ENCODE assay signal across 9 mouse cellular contexts in genomic region chr8:117930687-117931086, GRCm38 (mm10).
DNase-seq lines count a peak whose midpoint lies in the region; ATAC-seq and TF ChIP-seq lines count a peak whose summit lies in the region.
"Had no signal": no experiment of that assay in that cellular context is flagged by ENCODE, and none has a peak within 500 bp of the region (broad histone marks: within the 10 kb centered on the region; RNA-seq: fewer than 3 reads in every experiment).

No protein-coding gene starts in this region.

- no peaks in the 10 kb centered on the region for H3K9me3 ChIP-seq in midbrain, embryonic 14.5 days (ENCODE audit: control insufficient read depth, low read length)
- H3K9me3 ChIP-seq in midbrain, embryonic 13.5 days = no peaks in the 10 kb centered on the region
- H3K9me3 ChIP-seq in lung, postnatal 0 days (ENCODE audit: low read length) = no peaks in the 10 kb centered on the region

- no peak for DNase-seq in gastrocnemius, adult 2 months
- DNase-seq in gastrocnemius, postnatal 25 days = no peak
- DNase-seq in midbrain, embryonic 14.5 days = peak; percentile 67
- peak; percentile 66 for DNase-seq in cerebellum, adult 9-10 months
- DNase-seq in lung, postnatal 0 days (ENCODE audit: low spot score) = peak; percentile 62
- DNase-seq in gastrocnemius, adult 8-10 months (ENCODE audit: low spot score in 2 of 2) = no peak

- ATAC-seq in midbrain, embryonic 14.5 days (ENCODE audit: low FRiP score, low TSS enrichment) = no peak
- no peak for ATAC-seq in midbrain, embryonic 13.5 days
- ATAC-seq in lung, postnatal 0 days = no peak
- no peak for ATAC-seq in erythroblast, adult 5-6 weeks (replicated peaks; ENCODE audit: low FRiP score, poor library complexity, severe bottlenecking)

- WGBS in midbrain, embryonic 14.5 days = 68% methylated on average over 6 of the region's 6 CpGs
- WGBS in midbrain, embryonic 13.5 days = 67% methylated on average over 6 of the region's 6 CpGs
- WGBS in lung, postnatal 0 days = 42% methylated on average over 6 of the region's 6 CpGs

- no peaks in the 10 kb centered on the region for H3K36me3 ChIP-seq in midbrain, embryonic 14.5 days (ENCODE audit: control insufficient read depth, insufficient read depth, low read length)
- H3K36me3 ChIP-seq in midbrain, embryonic 13.5 days = no peaks in the 10 kb centered on the region
- no peaks in the 10 kb centered on the region for H3K36me3 ChIP-seq in lung, postnatal 0 days (ENCODE audit: insufficient read depth, low read length)

- H3K27ac ChIP-seq in gastrocnemius, adult 2 months = no peak overlapping the region
- H3K27ac ChIP-seq in midbrain, embryonic 14.5 days (replicated peaks; ENCODE audit: low read depth, low read length) = no peak overlapping the region
- no peak overlapping the region for H3K27ac ChIP-seq in midbrain, embryonic 13.5 days
- H3K27ac ChIP-seq in lung, postnatal 0 days (ENCODE audit: low read length) = no peak overlapping the region

- no peak overlapping the region for H3K4me2 ChIP-seq in midbrain, embryonic 14.5 days (ENCODE audit: low read length)
- H3K4me2 ChIP-seq in midbrain, embryonic 13.5 days (replicated peaks) = no peak overlapping the region
- no peak overlapping the region for H3K4me2 ChIP-seq in lung, postnatal 0 days (replicated peaks; ENCODE audit: low read depth, low read length)

- no peak for TF ChIP-seq EP300 in lung, postnatal 0 days (IDR thresholded peaks at IDR 0.05)

- peak; percentile 72 for TF ChIP-seq CTCF in gastrocnemius, adult 2 months (IDR thresholded peaks at IDR 0.05)
- peak; percentile 82 for TF ChIP-seq CTCF in lung, postnatal 0 days (IDR thresholded peaks at IDR 0.05)

- no peaks in the 10 kb centered on the region for H3K27me3 ChIP-seq in midbrain, embryonic 14.5 days (ENCODE audit: control insufficient read depth, insufficient read depth, low read length)
- 0 out of 2 replicates have a peak, but pooled peaks cover 7% of the 10 kb centered on the region for H3K27me3 ChIP-seq in midbrain, embryonic 13.5 days
- no peaks in the 10 kb centered on the region for H3K27me3 ChIP-seq in lung, postnatal 0 days (replicated peaks; ENCODE audit: insufficient read depth, low read length)

- no peak overlapping the region for H3K4me3 ChIP-seq in gastrocnemius, adult 2 months
- no peak overlapping the region for H3K4me3 ChIP-seq in midbrain, embryonic 14.5 days (replicated peaks; ENCODE audit: low read depth, low read length)
- H3K4me3 ChIP-seq in midbrain, embryonic 13.5 days (replicated peaks) = no peak overlapping the region
- H3K4me3 ChIP-seq in lung, postnatal 0 days (ENCODE audit: low read depth, low read length) = no peak overlapping the region
- H3K4me3 ChIP-seq: myocyte had no signal

- 0 out of 2 replicates have a peak, but pooled peaks cover 3% of the 10 kb centered on the region for H3K4me1 ChIP-seq in midbrain, embryonic 14.5 days (ENCODE audit: control insufficient read depth, insufficient read depth, low read length)
- peaks cover 3% of the 10 kb centered on the region; the same call in 1 of the 2 replicates for H3K4me1 ChIP-seq in midbrain, embryonic 13.5 days (replicated peaks)
- no peaks in the 10 kb centered on the region for H3K4me1 ChIP-seq in lung, postnatal 0 days (ENCODE audit: insufficient read depth, low read depth, low read length)

- intact Hi-C loops in gastrocnemius, adult 2 months (cut with DNase I) = loop anchor here (1.0 to 10.0 kb wide), 5 partner anchors 304 to 1134 kb away; no protein-coding TSS in a partner anchor

- no peak overlapping the region for H3K9ac ChIP-seq in midbrain, embryonic 14.5 days (replicated peaks; ENCODE audit: low read length)
- no peak overlapping the region for H3K9ac ChIP-seq in midbrain, embryonic 13.5 days (replicated peaks)
- H3K9ac ChIP-seq in lung, postnatal 0 days (replicated peaks; ENCODE audit: low read depth) = no peak overlapping the region

Comparison
In these comparisons a context has a peak if more than half of its experiments do, and no peak if none do; other contexts are left out.
1. DNase-seq: peak in midbrain, embryonic 14.5 days (single experiment), cerebellum, adult 9-10 months (single experiment) and lung, postnatal 0 days (single experiment); none in gastrocnemius, adult 2 months (single experiment), gastrocnemius, postnatal 25 days (single experiment) and gastrocnemius, adult 8-10 months (0 of 2).